Mouse (Mus musculus): Measurements from ENCODE around the gene Ifnk. TPM values are rescaled to one million over a fixed set of nuclear protein-coding genes. Genes with fewer than 3 reads are reported as not detected.

Ifnk gene
- polyA plus RNA-seq, 1 experiment: not detected

DNA sequence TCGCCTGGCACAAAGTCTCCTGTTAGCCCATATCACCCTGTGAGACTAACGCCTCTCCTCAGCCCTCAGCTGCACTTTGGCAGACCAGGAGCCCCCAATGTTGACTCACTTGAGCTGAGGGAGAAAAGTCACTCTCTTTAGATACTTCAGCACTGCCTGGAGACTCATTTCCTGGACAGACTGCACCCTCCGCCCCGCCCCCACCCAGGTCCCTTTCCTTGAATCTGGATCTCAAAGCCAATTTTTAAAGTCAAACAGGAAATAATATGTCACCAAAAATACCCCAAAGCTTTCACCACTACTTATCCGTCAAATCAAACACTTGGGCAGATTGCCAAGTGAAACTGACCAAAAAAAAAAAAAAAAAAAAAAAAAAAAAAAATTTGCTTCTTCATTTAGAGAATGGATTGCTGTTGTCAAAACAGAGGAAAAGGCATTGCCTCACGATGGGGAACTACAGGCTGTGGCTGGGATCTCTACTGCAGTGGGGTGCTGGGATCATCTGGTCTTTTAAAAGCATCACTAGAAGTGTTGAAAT, 21.4 kb upstream of the Ifnk start:
- no peaks in the 10 kb centered on the region for H3K79me2 ChIP-seq (ENCODE audit: control insufficient read depth, insufficient read depth)
- H3K79me3 ChIP-seq (ENCODE audit: low read depth): no peaks in the 10 kb centered on the region
- H3K4me3 ChIP-seq (ENCODE audit: insufficient read depth, poor library complexity, severe bottlenecking): no peak overlapping the region
- TF ChIP-seq USF1 (IDR thresholded peaks at IDR 0.05; ENCODE audit: low read depth) (no peak), MYOG (IDR thresholded peaks at IDR 0.05; ENCODE audit: control insufficient read depth, extremely low read depth, insufficient read length) (no peak), CTCF (IDR thresholded peaks at IDR 0.05; ENCODE audit: control insufficient read depth, insufficient read depth, insufficient read length) (no peak), FOSL1 (IDR thresholded peaks at IDR 0.05; ENCODE audit: insufficient read depth, low read length, poor library complexity, severe bottlenecking) (no peak), MAX (IDR thresholded peaks at IDR 0.05) (no peak), MYOD1 (IDR thresholded peaks at IDR 0.05; ENCODE audit: control insufficient read depth, insufficient read length, low read depth) (no peak), CEBPB (IDR thresholded peaks at IDR 0.05; ENCODE audit: low read depth) (no peak)
- H3K27me3 ChIP-seq (ENCODE audit: control insufficient read depth, insufficient read depth, insufficient read length): no peaks in the 10 kb centered on the region
- H3ac ChIP-seq (ENCODE audit: control insufficient read depth, insufficient read length, low read depth): no peak overlapping the region
- no peaks in the 10 kb centered on the region for H3K36me3 ChIP-seq (ENCODE audit: control insufficient read depth, insufficient read depth)

DNA sequence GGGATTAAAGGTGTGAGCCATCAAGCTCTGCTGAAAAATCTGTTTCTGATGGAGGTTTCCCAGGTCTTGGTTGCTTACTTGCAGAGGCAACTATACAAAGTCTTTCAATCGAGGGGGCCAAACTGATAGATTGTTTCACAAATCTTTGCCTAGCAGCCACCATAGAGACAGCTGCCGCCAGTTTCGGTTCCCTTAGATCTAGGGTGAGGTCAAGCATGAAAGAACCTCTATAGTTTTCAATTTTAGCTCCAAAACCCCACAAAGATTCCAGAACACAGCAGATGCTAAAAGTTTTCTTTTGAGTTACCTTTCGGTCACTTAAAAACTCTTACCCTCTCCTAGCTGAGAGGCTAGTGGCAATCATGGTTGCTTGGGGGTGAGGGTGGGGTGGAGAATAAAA, 20.3 kb upstream of the Ifnk start:
- Histone ChIP-seq H3K79me2 (ENCODE audit: control insufficient read depth, insufficient read depth) (no peaks in the 10 kb centered on the region), H3K36me3 (ENCODE audit: control insufficient read depth, insufficient read depth) (no peaks in the 10 kb centered on the region)
- TF ChIP-seq MYOG (IDR thresholded peaks at IDR 0.05; ENCODE audit: control insufficient read depth, extremely low read depth, insufficient read length) (no peak), MYOD1 (IDR thresholded peaks at IDR 0.05; ENCODE audit: control insufficient read depth, insufficient read length, low read depth) (no peak), CTCF (IDR thresholded peaks at IDR 0.05; ENCODE audit: control insufficient read depth, insufficient read depth, insufficient read length) (no peak), CEBPB (IDR thresholded peaks at IDR 0.05; ENCODE audit: low read depth) (no peak), MAX (IDR thresholded peaks at IDR 0.05) (no peak), FOSL1 (IDR thresholded peaks at IDR 0.05; ENCODE audit: insufficient read depth, low read length, poor library complexity, severe bottlenecking) (no peak), USF1 (IDR thresholded peaks at IDR 0.05; ENCODE audit: low read depth) (no peak)

DNA sequence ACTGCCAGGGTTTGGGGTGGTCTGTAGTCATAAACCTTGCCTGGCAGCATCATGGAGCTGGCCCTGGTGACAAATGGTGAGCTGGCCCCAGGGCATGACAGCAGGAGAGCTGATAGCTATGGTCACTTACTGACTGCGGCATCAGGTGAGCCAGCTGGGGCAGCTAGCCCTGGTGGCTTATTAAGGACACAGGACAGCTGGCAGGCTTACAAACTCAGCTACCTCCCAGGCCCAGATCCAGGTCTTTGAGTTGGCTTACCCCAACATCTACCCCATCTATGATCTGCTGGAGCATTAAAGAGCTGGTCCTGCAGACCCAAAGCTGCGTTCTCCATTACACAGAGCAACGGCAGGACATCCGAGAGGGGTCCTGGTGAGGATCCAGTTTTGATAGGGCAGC, 18.4 kb upstream of the Ifnk start:
- Histone ChIP-seq H3K4me3 (ENCODE audit: insufficient read depth, poor library complexity, severe bottlenecking) (no peak overlapping the region), H3K36me3 (ENCODE audit: control insufficient read depth, insufficient read depth) (no peaks in the 10 kb centered on the region), H3ac (ENCODE audit: control insufficient read depth, insufficient read length, low read depth) (no peak overlapping the region), H3K27me3 (ENCODE audit: control insufficient read depth, insufficient read depth, insufficient read length) (no peaks in the 10 kb centered on the region), H3K79me2 (ENCODE audit: control insufficient read depth, insufficient read depth) (no peaks in the 10 kb centered on the region), H3K79me3 (ENCODE audit: low read depth) (no peaks in the 10 kb centered on the region)
- TF ChIP-seq MAX (IDR thresholded peaks at IDR 0.05): no peak
- TF ChIP-seq CTCF (IDR thresholded peaks at IDR 0.05; ENCODE audit: control insufficient read depth, insufficient read depth, insufficient read length): no peak
- TF ChIP-seq MYOD1 (IDR thresholded peaks at IDR 0.05; ENCODE audit: control insufficient read depth, insufficient read length, low read depth): no peak

More for the DNA sequence above, 20.3 kb upstream of the Ifnk start:
- no peak overlapping the region for H3K4me3 ChIP-seq (ENCODE audit: insufficient read depth, poor library complexity, severe bottlenecking)
- H3ac ChIP-seq (ENCODE audit: control insufficient read depth, insufficient read length, low read depth): no peak overlapping the region
- H3K79me3 ChIP-seq (ENCODE audit: low read depth): no peaks in the 10 kb centered on the region
- no peaks in the 10 kb centered on the region for H3K27me3 ChIP-seq (ENCODE audit: control insufficient read depth, insufficient read depth, insufficient read length)

DNA sequence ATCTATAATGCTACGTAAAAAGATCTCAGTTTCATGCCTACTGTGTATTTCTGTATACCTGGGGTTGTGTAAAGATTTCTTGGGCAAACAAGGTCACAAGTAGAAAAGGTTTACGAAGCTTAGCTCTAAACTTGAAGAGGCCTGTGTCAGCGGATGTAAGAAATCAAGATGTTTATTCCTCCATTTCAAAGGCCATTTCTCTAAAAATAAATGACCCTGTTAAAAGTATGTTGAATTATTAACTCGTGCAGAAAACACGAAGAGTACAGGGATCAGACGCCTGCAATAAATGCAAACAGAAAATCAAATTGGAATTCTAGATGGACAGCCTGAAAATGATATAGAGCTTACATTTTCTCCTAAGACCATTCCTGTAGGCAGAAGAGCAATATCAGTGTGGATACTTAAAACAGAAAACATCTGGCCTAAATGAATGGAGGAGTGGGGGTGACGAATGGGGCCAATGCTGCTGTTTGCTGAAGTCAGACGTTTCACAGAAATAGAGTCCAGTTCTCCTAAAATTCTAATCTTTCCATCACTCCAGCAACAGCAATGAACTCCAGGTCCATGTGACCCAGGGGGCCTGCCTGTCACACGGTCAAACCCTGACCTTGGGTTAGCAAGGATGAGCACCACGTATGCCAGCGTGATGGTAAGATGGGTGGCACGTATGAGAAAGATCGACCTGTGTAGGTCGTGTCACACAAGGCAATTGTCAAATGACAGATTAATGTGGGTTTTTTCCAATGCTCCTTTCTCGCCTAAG, 16.8 kb upstream of the Ifnk start:
- Histone ChIP-seq H3K36me3 (ENCODE audit: control insufficient read depth, insufficient read depth) (no peaks in the 10 kb centered on the region), H3K79me3 (ENCODE audit: low read depth) (no peaks in the 10 kb centered on the region), H3K27me3 (ENCODE audit: control insufficient read depth, insufficient read depth, insufficient read length) (no peaks in the 10 kb centered on the region), H3K4me3 (ENCODE audit: insufficient read depth, poor library complexity, severe bottlenecking) (no peak overlapping the region), H3ac (ENCODE audit: control insufficient read depth, insufficient read length, low read depth) (no peak overlapping the region), H3K79me2 (ENCODE audit: control insufficient read depth, insufficient read depth) (no peaks in the 10 kb centered on the region)
- no peak for TF ChIP-seq FOSL1 (IDR thresholded peaks at IDR 0.05; ENCODE audit: insufficient read depth, low read length, poor library complexity, severe bottlenecking)

DNA sequence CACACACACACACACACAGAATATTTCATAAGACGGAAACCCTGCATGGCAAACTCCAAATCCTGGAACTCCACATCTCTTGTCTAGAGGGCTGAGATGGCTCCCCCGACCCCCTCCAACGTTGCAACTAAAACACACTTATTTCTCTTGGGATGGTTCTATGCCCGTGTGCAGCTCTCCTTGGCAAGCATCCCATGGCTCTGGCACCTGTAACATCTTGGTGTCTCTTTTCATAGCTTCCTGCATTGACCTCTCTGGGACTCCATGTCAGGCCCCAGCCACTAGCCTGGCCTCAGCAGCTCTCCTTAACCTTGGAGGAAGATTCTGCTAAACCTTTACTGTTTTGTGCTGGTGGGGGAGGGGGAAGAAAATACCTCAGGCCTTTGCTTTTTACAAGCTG, 16.1 kb upstream of the Ifnk start:
- H3ac ChIP-seq (ENCODE audit: control insufficient read depth, insufficient read length, low read depth): no peak overlapping the region
- H3K4me3 ChIP-seq (ENCODE audit: insufficient read depth, poor library complexity, severe bottlenecking): no peak overlapping the region
- H3K79me2 ChIP-seq (ENCODE audit: control insufficient read depth, insufficient read depth): no peaks in the 10 kb centered on the region
- H3K36me3 ChIP-seq (ENCODE audit: control insufficient read depth, insufficient read depth): no peaks in the 10 kb centered on the region
- no peaks in the 10 kb centered on the region for H3K79me3 ChIP-seq (ENCODE audit: low read depth)
- no peaks in the 10 kb centered on the region for H3K27me3 ChIP-seq (ENCODE audit: control insufficient read depth, insufficient read depth, insufficient read length)
- TF ChIP-seq CTCF (IDR thresholded peaks at IDR 0.05; ENCODE audit: control insufficient read depth, insufficient read depth, insufficient read length) (no peak), USF1 (IDR thresholded peaks at IDR 0.05; ENCODE audit: low read depth) (no peak), MYOG (IDR thresholded peaks at IDR 0.05; ENCODE audit: control insufficient read depth, extremely low read depth, insufficient read length) (no peak), MYOD1 (IDR thresholded peaks at IDR 0.05; ENCODE audit: control insufficient read depth, insufficient read length, low read depth) (no peak)

DNA sequence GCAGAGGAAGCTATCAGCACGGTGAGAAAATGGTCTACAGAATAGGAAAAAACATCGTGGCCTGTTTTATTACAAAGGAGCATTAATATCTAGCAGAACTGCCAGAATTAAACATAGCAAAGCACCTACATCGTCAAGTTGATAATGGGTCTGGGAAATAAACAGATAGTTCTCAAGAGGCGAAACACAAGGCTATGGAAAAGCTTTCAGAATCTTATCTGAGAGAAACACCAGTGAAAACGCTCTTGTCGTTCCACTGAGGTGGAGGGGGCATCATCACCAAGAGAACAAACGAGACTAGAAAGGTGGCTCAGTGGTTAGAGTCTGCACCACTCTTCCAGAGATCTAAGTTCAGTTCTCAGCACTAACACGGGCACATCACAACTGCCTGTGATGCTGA, 14.9 kb upstream of the Ifnk start:
- H3K27me3 ChIP-seq (ENCODE audit: control insufficient read depth, insufficient read depth, insufficient read length): no peaks in the 10 kb centered on the region
- H3K79me2 ChIP-seq (ENCODE audit: control insufficient read depth, insufficient read depth): no peaks in the 10 kb centered on the region
- H3K4me3 ChIP-seq (ENCODE audit: insufficient read depth, poor library complexity, severe bottlenecking): no peak overlapping the region
- TF ChIP-seq USF1 (IDR thresholded peaks at IDR 0.05; ENCODE audit: low read depth): no peak
- TF ChIP-seq MAX (IDR thresholded peaks at IDR 0.05): no peak
- no peak for TF ChIP-seq CEBPB (IDR thresholded peaks at IDR 0.05; ENCODE audit: low read depth)
- no peak for TF ChIP-seq FOSL1 (IDR thresholded peaks at IDR 0.05; ENCODE audit: insufficient read depth, low read length, poor library complexity, severe bottlenecking)
- no peak for TF ChIP-seq CTCF (IDR thresholded peaks at IDR 0.05; ENCODE audit: control insufficient read depth, insufficient read depth, insufficient read length)
- TF ChIP-seq MYOG (IDR thresholded peaks at IDR 0.05; ENCODE audit: control insufficient read depth, extremely low read depth, insufficient read length): no peak
- TF ChIP-seq MYOD1 (IDR thresholded peaks at IDR 0.05; ENCODE audit: control insufficient read depth, insufficient read length, low read depth): no peak
- no peaks in the 10 kb centered on the region for H3K36me3 ChIP-seq (ENCODE audit: control insufficient read depth, insufficient read depth)
- no peak overlapping the region for H3ac ChIP-seq (ENCODE audit: control insufficient read depth, insufficient read length, low read depth)
- no peaks in the 10 kb centered on the region for H3K79me3 ChIP-seq (ENCODE audit: low read depth)
